Mouse (Mus musculus): ENCODE results near the gene Plvap. TPM values are rescaled to one million over a fixed set of nuclear protein-coding genes. Genes with fewer than 3 reads are reported as not detected.
A peak's percentile ranks its signal among the peaks of the same experiment; 100 is the strongest.

Plvap gene
- total RNA-seq, 2 experiments from 2014 or later = 15.9 to 16.6 TPM

DNA sequence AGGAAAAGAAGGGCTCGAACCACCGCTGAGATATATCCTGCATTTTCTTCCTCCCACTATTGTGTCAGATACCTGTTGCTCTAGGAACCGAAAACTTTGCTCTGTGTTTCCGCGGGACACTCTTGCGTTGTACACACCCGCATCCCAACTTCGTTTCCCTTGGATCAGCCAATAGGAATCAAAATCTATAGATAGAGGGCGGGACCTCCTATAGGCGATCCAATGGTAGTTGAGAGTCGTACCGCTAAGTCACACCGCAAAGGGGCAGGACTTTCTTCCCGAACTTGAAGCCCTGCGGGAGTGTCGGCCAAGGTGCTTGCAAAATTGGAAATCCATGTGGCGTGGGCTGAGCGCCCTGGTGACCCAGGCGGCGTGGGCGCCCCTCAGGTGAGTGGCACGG is 23.1 kb downstream of the Plvap start:
- peak; percentile 64 to 83 for DNase-seq (ENCODE audit: low spot score in 2 of 2)

DNA sequence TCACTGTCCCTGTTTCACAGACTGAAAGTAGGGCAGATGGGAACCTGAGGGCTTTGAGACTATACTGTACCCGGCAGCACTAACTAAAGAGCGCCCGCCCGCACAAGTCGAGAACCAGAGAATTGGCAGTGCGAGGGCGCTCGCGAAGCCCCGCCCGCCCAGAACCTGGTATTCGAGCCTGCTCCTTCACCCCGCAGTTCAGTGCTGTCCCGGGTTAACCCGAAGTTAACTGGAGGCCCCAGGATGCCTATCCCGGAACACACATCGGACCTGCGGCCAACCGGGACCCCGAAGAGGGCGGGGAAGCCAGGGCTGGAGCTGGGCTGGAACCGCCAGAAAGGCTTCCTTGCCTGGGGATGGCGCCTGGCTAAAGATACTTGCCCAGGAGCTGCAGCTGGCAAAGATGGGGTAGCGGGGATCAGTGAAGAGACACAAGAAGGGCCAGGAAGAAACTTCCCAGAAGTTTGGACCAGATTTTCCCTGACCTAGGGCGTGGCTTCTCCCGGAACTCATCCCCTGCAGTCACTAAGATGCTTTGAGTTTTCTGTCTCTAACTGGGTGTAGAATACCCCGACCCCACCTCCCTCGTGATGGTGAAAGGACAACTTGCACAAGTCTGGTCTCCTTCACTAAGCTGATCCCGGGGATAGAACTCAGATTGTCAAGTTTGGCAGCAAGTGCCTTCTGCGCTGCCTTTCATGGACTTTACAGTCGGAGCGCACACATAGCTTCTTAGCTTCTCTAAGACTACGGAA is 23.7 kb downstream of the Plvap start, which contains the start of gene Gtpbp3:
Gtpbp3 (plus strand) TSS at position 413 of the 755 bp plus-strand sequence.
- DNase-seq (ENCODE audit: low spot score in 2 of 2) = peak; percentile 69 to 85

DNA sequence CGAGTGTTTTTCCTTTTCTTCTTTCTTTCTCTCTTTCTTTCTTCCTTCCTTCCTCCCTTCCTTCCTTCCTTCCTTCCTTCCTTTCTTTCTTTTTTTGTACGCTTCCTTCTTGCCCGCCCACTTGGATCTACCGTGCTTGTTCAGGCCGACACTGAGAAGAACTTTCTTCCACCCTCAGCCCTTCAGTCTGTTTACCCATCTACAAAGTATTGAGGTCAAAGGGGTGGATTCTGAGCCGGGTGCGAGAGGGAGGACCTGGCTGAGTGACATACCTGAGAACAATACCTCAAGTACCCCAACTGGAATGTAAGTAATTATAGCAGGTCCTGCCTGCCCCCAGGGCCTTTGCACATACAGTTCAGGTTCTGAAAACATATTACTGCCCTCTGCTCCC is 25.4 kb downstream of the Plvap start:
- no peak for DNase-seq (ENCODE audit: low spot score in 2 of 2)

DNA sequence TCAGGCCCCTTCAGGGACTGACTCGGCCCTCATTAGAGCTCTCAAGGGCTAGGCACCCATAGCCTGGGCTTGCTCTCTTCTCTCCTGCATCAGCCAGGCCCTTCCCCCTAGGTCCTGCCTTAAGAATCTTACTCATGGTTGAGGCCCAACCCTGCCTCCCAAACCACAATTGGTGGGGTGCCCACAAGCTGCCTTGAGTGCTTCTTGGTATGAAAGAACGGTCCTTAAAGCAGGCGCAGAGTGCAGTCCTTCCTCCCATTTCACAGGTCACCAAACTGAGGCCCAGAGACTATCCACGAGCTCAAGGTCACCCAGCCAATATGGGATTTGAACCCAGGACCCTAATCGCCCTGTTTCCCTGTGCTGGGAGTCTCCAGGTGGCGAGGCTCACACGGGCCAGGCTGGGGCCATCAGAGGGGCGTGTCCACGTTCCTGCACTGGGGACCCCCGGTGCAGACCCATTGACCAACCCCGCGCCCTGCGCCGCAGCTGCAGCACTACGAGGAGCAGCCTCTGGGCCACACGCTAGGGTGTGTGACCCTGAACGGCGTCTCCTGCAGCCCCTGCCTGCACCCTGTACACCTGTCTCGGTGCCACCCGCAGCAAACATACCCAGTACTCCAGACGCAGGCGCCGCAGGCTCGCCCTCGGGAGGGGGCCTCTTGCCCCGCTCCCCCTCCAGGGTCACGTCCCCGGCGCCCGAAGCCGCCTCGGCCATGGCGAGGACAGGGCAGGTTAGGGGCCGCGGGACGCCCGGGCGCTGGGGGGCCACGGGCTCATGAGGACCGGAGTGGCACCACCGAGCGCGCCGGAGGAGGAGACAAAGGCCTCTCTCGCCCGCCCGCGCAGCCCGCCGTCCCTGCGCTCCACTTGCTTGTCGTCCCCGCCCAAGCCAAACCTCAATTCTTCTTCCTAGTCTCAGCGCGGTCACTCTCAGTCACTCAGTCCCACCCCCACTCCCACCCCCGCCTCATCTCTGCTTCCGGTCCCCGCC is 26.1 kb downstream of the Plvap start, which contains the start of gene Ano8:
Ano8 (minus strand) TSS at position 822 of the 994 bp plus-strand sequence.
- DNase-seq (ENCODE audit: low spot score in 2 of 2) = peak; percentile 73 to 87

DNA sequence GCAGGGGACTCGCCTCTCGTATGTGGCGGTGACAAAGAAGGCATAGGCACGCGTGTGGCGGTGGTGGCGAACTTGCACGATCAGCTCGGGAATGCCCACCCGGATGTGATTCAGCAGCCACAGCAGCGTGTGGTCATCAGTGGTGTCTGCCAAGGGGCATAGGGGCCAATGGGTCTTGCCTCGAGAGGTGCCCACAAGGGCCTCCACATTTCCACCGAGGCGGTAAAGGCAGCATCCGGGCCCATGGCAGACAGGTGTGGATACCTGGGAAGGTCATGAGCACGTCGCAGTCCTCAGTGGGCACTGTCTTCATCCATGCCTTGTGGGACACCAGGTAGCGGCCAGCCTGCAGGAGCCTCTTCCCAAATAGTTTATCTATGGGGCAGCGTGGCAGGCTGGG is 26.8 kb downstream of the Plvap start:
- no peak for DNase-seq (ENCODE audit: low spot score in 2 of 2)

DNA sequence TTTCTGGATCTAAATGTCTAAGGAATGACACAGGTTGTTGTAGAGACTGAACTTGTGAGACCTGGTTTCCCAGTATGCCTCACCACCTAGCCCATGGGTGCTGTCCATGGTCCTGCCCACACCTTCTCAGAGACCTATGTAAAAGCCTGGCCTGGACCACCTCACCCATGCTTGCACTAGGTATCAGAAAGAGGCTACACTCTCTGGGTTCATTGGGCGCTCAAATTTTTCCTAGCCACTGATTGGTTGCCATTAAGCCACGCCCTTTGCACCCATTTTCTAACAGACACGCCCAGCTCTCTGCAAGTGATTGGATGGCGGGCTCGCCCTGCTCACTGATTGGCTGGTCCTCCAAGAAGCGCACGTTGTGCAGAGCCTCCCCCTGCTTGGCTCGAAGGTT is 27.6 kb downstream of the Plvap start:
- no peak for DNase-seq (ENCODE audit: low spot score in 2 of 2)

DNA sequence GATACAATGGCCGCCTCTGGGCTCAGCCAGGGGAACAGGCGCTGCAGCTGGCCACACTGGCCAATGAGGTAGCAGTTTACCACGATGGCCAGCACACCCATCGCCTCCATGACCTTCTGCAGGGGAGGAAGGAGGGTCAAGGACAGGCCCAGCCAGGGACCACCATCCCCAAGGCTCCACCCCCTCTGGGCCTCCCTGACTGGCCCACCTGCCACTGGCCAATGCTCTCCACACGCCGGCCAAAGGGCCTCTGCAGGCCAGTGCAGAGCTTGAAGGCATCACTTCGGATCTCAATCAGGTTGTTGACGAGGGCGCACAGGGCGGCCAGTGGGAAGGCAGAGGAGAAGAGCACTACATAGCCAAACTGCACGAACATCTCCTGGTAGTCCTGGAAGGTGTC is 32.6 kb downstream of the Plvap start:
- DNase-seq (ENCODE audit: low spot score in 2 of 2) = no peak

DNA sequence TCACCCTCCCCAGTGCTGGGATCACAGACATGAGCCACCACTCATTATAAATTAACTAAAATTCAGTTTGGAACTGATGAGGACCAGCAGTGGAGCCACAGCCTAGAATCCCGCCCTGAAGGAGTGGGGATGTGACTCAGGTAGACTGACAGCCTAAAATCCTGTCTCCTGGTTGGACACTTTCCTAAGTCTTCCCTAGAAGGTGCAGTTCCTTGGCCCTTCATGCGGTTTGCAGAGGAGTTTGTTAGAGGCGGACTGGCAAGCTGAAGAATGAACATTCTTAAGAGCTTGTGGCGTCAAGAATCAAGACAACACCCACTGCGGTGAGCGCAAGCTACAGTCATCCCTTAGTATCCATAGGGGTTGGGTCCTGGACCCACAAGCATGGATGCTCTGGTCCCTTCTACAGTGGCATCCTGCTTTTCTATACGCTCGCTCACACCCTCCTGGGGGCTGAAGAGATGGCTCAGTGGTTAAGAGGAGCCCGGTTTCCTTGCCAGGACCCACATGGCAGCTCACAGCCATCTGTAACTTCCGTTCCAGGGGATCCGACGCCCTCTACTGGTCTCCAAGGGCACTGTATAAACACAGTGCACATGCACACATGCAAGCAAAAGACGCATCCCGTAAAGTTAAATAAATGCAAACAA is 34.2 kb downstream of the Plvap start:
- no peak for DNase-seq (ENCODE audit: low spot score in 2 of 2)

DNA sequence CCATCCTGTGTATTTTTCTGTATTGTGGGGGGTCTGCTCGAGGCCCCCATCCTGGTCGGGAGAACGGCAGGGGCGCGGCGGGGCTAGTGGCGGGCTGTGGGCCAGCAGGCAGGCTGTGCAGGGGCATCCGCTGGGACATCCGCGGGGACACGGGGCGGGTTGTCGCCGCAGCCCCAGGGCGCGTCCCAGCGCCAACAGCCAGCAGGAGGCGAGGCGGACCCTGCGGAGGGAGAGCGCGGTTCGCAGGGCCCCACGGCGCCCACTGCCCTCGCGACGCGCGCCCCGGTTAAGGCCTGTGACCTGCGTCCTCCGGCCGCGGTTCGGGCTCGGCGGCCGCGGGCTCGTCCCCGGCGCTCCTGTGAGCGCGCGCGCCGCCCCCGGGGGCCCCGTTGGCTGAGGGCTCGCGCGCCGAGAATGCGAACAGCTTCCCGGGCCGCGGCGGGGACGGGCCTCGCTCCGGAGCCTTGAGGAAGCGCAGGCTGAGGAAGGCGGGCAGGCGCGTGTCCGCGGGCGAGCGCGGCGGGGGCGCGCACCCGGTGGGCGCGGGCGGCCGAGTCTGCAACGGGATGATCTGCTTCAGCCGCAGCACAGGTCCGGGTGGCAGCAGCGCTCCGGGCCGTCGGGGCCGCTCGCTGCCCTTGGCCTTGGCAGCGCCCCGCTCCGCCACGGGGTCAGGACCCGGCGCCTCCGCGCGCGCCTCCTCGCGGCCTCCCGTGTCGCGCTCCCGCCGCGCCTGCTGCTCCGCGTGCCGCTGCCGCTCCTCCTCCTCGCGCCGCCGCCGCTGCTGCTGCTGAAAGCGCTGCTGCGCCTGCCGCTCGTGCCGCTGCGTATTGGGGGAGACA is 35.2 kb downstream of the Plvap start:
- peak; percentile 82 to 90 for DNase-seq (ENCODE audit: low spot score in 2 of 2)

DNA sequence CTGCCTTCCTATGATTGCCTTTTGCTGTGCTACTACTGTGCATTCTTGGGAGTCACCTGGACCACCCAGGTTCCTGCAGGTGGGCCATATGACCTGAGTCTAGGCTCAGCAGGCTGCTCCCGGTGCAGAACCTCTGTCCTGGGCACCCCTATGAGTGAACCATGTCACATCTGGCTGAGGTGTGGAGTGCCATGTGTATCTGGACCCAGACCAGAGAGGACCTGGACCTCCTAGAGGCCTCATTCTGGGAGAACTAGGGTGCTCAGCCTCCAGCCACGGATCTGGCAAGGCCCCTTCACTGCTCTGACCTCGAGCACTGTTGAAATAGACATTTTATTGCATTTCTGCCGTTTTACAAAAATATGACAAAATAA is 35.9 kb downstream of the Plvap start:
- no peak for DNase-seq (ENCODE audit: low spot score in 2 of 2)

DNA sequence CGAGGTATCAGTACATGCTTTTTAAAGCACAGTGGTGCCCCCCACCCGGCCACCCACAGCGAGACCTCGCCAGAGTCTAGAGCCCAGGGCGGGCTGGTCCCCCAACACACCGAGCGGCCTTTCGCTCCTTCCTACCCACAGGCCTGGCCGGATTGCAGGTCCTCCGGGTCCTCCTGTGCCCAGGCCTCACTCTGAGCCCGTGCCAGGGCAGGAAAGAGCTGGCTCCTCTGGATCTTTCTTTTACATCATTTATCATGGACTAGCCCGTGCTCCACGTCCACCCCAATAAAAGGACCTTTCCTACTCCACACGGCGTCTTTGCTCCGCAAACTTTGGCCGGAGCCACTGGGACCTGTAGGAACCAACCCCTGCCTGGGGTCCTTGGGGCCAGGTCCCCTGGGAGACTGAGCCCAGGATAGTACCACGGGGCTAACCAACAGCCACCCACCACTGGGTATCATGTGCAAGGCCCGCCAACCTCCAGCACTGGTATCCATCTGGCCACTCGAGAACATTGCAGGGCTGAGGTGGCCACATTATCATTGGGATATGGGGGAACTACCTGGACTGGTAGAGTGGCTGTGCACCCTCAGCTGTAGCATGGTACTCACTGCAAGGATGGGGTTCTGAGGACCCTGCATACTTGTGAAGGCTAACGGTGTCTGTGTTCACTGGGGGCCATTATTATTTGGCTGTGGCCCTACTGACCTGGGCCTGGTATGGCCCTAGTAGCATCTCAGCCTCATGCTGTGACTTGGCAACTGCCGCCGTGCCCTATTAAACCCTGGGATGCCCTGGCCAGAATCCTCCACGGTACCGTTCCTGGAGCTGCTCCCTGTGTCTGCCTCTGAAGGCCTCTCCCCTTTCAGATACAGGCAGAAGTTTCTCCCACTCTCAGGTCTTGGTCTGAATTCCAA is 36.5 kb downstream of the Plvap start:
- no peak for DNase-seq (ENCODE audit: low spot score in 2 of 2)

DNA sequence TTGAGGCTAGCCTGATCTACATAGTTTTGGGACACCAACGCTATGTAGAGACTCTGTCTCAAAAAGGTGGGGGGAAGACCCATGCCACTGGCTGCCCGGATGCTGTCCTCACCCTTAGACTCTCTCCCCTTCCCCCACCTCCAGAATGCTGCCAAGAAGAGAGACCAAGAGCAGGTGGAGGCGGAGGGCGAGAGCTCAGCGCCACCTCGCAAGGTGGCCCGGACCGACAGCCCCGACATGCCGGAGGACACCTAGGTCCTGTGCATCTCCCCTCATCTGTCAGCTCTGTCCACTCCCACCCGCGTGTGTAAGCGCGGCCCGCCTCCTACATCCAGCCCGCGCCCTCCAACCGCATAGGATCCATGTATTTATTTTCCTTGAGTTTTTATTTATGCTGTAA is 37.2 kb downstream of the Plvap start:
- no peak for DNase-seq (ENCODE audit: low spot score in 2 of 2)

DNA sequence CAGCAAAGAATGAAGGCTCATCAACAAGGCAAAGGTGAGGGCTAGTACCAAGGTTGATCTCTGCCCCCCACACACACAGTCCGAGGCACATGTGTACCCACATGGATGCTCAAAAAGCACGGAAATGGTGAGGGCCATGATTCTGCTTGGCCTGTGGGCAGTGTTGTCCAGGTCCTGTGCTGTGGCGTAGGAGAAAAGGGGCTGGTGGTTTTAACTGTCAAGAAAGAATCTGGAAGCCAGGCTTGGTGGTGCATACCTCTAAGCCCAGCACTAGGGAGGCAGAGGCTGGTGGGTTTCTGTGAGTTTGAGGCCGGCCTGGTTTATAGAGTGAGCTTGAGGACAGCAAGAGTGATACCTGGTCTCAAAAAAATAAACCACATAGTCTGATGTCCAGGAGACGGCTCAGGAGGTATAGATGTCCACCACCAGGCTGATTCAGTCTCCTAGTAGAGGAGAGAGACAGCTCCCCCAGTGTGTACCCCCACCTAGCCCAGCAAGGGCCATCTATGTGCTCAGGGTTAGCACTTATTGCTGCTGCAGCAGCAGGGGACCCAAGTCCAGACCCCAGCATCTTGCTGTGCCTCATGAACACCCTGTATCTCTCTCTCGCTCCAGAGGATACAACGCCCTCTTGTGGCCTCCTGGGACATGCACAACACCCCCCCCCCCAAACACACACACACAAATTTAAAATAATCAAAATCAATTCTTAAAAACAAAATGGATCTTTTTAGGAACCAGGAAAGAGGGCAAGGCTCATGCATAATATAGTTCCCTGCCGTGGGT is 38.8 kb downstream of the Plvap start:
- DNase-seq (ENCODE audit: low spot score in 2 of 2) = no peak

DNA sequence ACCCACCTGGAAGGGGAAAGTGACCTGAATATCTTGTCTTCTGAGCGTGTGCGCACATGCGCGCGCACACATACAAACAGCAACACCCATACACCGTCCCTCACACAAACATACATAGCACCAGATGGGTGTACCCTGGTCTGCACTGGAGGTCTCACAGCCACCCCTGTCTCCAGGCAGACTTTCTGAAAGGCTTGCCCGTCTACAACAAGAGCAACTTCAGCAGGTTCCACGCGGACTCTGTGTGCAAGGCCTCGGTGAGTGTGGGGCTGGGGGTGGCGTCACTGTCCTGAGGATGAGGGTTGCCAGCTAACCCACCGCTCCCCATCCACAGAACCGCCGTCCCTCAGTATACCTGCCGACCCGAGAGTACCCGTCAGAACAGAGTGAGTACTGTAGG is 39.7 kb downstream of the Plvap start:
- DNase-seq (ENCODE audit: low spot score in 2 of 2) = no peak

DNA sequence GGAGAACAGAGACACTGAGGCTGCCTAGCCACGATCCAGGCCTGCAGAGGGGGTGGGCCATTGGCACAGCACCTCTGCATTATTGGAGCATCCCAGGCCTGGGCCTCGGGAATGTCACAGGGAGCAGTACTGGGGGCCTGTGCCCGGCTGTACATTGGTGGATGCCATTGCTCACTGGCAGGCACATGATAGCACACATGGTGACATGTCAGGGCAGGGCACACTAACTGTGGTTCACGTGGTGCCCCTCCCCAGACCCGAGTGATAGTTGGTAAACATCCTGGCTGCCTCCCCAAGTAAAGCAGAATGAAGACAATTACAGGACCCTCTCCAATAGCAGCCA is 40.7 kb downstream of the Plvap start:
- no peak for DNase-seq (ENCODE audit: low spot score in 2 of 2)

DNA sequence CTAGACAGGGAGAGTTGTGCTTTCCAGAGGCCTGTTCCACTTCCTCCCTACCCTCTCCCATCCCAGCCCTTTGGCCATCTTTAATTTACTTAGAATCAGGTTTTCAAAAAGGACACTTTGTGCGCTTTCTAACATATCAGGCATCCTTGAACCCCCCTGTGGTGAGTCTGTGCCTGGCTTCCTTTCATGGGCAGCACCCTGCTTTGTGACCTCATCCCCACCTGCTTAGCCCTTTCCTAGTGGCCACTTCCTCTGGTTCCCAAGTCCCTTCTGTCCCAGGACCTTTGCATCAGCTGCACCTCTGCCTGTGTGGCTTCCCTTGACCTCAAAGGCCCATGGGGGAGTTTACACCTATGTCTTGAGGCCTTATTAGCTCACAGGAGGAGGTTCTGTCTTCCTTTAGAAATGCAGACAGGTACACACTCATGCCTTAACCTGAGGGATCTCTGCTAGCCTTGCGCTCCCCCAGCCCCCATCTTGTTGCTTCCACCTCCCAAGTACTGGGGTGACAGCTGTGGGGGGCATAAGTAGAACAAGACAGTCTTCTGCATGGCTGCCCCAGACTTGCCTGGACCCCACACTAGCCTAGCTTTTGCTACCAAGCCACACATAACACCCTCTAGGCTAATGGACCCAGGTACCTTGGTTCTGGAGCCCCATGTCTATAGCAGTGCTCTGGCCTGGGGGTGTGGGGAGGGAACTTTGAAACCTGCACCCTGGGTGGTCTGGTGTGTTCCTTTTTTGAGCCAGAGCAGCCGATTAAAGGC is 41.2 kb downstream of the Plvap start:
- DNase-seq (ENCODE audit: low spot score in 2 of 2) = no peak

DNA sequence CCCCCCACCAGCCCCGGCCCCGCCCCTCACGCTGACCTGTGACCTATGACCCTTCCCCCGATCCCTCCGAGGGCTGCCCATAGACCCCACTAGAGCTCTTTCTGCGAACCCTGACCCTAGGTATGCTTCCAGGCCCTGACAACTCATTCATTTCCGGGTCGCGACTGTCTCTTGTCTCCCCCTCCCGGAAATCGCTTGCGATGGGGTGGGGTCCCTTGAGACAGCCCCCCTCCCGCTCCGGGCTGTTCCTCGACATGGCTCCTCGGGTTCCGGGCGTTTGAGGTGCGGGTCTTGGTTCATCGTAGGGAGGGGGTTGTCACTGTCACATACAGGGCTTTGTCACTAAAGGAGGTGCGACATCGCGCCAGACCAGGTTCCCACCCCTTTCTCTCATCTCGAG is 42.1 kb downstream of the Plvap start:
- peak in 1 of 2 experiments; percentile 66 for DNase-seq (ENCODE audit: low spot score in 2 of 2)

DNA sequence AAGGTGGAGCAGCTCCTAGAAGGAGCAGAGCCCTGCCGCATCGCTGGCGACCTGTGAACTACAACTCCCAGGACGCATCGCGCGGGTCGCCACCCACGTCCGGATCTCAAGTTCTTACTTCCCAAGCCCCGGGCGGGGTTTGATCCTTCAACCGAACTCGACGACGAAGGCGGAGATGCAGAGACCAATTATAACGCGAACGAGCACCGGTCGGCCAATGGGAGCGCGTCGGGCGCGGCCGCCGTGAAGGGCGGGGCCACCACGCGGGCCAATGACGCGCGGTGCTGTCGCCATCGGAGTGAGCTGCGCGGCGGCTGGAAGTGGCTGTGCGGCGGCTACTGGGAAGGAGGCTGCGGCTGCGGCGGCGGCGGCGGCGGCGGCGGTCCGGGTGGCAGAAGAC is 42.6 kb downstream of the Plvap start, which contains the start of gene Dda1:
Dda1 (plus strand) TSS at position 284 of the 400 bp plus-strand sequence.
- peak; percentile 89 to 96 for DNase-seq (ENCODE audit: low spot score in 2 of 2)
